Mouse (Mus musculus): ENCODE measurements around the gene Defb26. TPM values are rescaled to one million over a fixed set of nuclear protein-coding genes. Genes with fewer than 3 reads are reported as not detected.

The Defb26 gene
- polyA plus RNA-seq, 1 experiment from 2014 or later: not detected

DNA sequence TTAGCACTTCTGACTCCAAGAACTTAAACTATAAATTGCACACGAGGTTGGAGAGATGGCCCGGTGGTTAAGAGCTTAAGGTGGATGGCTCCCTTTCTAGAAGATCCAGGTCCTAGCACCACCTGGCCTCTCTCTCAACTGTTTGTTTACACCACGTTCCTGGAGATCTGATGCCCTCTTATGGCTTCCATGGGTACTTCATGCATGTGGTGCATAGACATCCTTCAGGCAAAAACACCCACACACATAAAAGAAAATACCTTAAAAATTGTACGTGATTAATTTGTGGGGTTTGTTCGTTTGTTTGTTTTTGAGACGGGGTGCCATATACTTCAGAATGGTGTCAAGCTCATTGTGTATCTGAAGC, 10.6 kb downstream of the Defb26 start:
- 77% methylated on average over 6 of the region's 6 CpGs for WGBS
- no peaks in the 10 kb centered on the region for H3K4me1 ChIP-seq
- H3K27ac ChIP-seq: no peak overlapping the region
- H3K9me3 ChIP-seq: no peaks in the 10 kb centered on the region
- no peaks in the 10 kb centered on the region for H3K36me3 ChIP-seq
- no peak overlapping the region for H3K9ac ChIP-seq
- no peak for ATAC-seq (ENCODE audit: low FRiP score, low read depth)
- no peak overlapping the region for H3K4me3 ChIP-seq
- H3K4me2 ChIP-seq (replicated peaks): no peak overlapping the region
- H3K27me3 ChIP-seq: no peaks in the 10 kb centered on the region

DNA sequence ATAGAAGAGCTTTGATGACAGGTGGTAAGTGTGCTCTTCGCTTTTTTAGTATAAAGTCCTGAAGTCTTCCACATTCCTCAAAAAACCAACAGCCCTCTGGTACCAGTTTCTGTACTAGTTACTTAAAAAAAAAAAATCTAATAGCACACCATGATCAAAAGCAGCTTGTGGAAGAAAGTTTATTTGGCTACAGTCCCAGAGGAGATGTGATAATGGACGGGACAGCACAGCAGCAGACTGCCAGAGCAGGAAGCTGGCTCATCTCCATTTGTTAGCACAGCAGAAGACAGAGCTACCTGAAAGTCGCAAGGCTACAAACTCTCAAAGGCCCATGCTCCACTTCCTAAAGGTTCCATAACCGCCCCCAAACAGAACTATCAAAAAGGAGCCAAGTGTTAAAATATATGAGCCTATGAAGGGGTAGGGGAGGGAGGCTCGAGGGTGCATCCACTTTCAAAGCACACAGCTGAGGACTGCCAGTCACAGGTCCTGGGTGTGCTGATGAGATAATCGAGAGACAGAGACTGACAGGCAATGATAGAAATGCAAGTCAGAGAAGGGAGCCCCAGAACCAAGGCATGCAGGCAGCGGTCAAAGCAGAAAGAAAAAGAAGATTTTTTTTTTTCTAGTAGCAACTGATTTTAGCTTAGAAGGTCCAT, 11.2 kb downstream of the Defb26 start:
- ATAC-seq (ENCODE audit: low FRiP score, low read depth): no peak
- Histone ChIP-seq H3K27ac (no peak overlapping the region), H3K4me2 (replicated peaks) (no peak overlapping the region), H3K4me1 (no peaks in the 10 kb centered on the region), H3K36me3 (no peaks in the 10 kb centered on the region), H3K9ac (no peak overlapping the region), H3K27me3 (no peaks in the 10 kb centered on the region), H3K4me3 (no peak overlapping the region), H3K9me3 (no peaks in the 10 kb centered on the region)
- 71% methylated on average over 7 of the region's 7 CpGs for WGBS

DNA sequence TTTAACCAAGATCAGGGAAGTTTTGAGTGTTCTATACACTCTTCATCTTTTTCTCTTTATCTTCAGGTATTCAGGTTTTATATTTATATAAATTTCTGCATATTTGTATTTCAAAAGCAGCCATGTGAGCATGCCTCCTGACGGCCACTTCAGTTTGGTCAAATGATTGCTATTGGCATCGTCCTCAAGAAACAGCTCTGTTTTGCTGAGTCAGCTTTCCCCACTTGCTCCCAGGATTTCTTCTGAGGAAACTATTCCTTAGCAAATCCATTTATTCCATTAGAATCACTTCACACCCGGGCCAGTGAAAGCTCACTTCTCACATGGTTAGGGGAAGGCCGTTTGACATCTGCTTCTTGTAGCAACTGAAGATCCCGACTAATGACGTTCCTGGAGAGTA, 13.5 kb downstream of the Defb26 start:
- Histone ChIP-seq H3K27ac (no peak overlapping the region), H3K9ac (no peak overlapping the region), H3K27me3 (no peaks in the 10 kb centered on the region), H3K4me2 (replicated peaks) (no peak overlapping the region), H3K36me3 (no peaks in the 10 kb centered on the region), H3K4me1 (no peaks in the 10 kb centered on the region), H3K9me3 (no peaks in the 10 kb centered on the region), H3K4me3 (no peak overlapping the region)
- WGBS: 62% methylated on average over 6 of the region's 6 CpGs
- no peak for ATAC-seq (ENCODE audit: low FRiP score, low read depth)

DNA sequence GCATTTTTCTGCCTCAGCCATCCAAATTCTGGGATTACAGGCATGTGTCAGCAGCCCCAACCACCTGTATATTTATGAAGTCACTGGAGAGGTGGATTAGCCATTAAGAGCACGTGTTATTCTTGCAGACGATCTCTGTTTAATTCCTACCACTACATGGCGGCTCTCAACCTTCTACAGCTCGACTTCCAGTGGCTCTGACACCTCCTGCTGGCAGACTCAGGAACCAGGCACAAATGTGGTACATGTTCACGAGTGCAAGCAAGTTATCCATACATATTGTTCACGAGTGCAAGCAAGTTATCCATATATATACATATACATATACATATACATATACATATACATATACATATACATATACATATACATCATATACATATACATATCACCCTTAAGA, 18.3 kb downstream of the Defb26 start:
- Histone ChIP-seq H3K4me1 (no peaks in the 10 kb centered on the region), H3K9me3 (no peaks in the 10 kb centered on the region), H3K4me2 (replicated peaks) (no peak overlapping the region), H3K4me3 (no peak overlapping the region), H3K36me3 (no peaks in the 10 kb centered on the region), H3K27ac (no peak overlapping the region), H3K27me3 (no peaks in the 10 kb centered on the region), H3K9ac (no peak overlapping the region)
- no peak for ATAC-seq (ENCODE audit: low FRiP score, low read depth)
- 71% methylated on average over 6 of the region's 6 CpGs for WGBS

DNA sequence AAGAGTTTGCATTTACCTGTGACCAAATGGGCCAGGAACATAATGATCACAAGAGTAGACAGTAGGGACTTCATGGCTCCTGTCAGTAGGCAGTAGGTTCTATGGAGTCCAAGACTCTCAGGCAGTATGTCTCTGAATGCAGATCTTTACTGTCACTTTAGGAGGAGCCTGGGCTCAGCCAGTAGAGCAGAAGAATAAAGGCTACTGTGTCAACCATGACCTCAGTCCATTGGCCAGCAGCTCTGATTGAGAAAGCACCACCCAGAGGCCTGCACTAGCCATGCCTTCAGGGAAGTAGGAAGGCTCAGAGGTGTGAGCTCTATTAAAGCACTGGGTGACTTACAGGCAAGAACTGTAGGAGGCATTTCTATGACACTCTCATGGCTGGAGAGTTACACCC, 21.5 kb downstream of the Defb26 start, which contains the start of gene Defb22:
Gene Defb22 (minus strand): TSS at position 101 of the 400 bp plus-strand sequence.
- Histone ChIP-seq H3K4me2 (replicated peaks) (no peak within 1 kb of the TSS), H3K27me3 (no peaks in the 10 kb centered on the region), H3K4me3 (no peak within 1 kb of the TSS), H3K9me3 (no peaks in the 10 kb centered on the region), H3K27ac (no peak within 1 kb of the TSS), H3K36me3 (no peaks in the 10 kb centered on the region), H3K4me1 (no peaks in the 10 kb centered on the region), H3K9ac (no peak within 1 kb of the TSS)
- no peak for ATAC-seq (ENCODE audit: low FRiP score, low read depth)

DNA sequence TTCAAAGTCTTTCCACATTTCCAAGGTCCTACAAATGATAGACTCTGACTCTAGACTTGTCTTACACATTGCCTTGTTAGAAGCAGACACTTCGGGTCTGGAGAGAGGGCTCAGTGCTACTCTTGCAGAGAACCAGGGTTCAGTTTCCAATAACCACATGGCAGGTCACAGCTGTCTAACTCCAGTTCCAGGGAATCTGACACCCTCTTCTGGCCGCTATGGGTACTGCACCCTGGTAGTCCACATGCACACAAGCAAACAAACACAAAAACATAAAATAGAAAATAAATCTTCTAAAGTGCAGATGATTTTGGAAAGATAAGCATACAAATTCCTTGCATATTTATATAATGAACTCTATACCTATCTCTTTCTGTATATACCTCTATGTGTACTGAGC, 24.5 kb downstream of the Defb26 start:
- Histone ChIP-seq H3K9ac (no peak overlapping the region), H3K27me3 (no peaks in the 10 kb centered on the region), H3K4me3 (no peak overlapping the region), H3K27ac (no peak overlapping the region), H3K36me3 (no peaks in the 10 kb centered on the region), H3K9me3 (no peaks in the 10 kb centered on the region), H3K4me2 (replicated peaks) (no peak overlapping the region), H3K4me1 (no peaks in the 10 kb centered on the region)
- WGBS: 74% methylated on average over 2 of the region's 2 CpGs
- no peak for ATAC-seq (ENCODE audit: low FRiP score, low read depth)

DNA sequence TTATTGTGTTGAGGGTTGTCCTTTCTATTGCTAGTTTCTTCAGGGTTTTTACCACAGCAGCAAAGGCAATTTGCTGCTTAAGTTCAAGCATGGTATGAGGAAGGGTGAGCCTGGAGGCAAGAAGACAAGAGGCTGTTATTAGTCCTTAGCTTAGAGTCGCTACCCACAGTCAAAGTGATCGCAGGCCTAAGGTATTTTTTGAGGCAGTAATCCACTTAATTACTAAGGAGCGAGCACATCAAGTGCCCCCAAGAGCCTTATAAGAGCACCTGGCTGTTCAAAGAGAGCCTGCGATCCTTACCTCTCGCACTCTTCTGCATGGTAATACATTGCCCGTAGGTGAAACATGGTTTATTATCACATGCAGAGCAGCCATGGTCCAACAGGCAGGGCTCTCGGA, 29.8 kb downstream of the Defb26 start:
- 64% methylated on average over 7 of the region's 7 CpGs for WGBS
- ATAC-seq (ENCODE audit: low FRiP score, low read depth): no peak

DNA sequence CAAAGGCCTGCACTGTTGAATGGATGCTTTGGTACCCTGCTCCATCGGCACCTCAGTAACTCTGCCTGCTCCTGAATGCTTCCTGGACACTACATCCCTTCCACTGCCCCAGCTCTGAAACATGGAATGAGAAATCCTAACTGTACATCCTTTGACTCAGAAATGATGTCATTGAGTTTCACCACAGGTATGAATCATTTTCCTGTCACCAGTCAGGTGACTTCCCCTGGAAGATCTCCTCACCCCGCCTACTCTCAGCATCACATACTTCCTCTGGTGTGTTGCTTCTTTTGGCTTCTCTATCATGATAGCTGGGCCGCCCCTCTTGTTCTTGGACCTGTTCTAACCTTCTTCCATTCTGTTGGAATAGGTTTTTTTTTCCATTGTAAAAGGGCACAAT, 30.6 kb downstream of the Defb26 start:
- H3K27me3 ChIP-seq: no peaks in the 10 kb centered on the region
- ATAC-seq (ENCODE audit: low FRiP score, low read depth): no peak
- no peaks in the 10 kb centered on the region for H3K4me1 ChIP-seq
- no peak overlapping the region for H3K4me2 ChIP-seq (replicated peaks)
- no peak overlapping the region for H3K4me3 ChIP-seq
- no peak overlapping the region for H3K9ac ChIP-seq
- 88% methylated on average over 3 of the region's 3 CpGs for WGBS
- no peak overlapping the region for H3K27ac ChIP-seq
- no peaks in the 10 kb centered on the region for H3K36me3 ChIP-seq
- no peaks in the 10 kb centered on the region for H3K9me3 ChIP-seq

More for the DNA sequence above, 29.8 kb downstream of the Defb26 start:
- Histone ChIP-seq H3K27me3 (no peaks in the 10 kb centered on the region), H3K4me1 (no peaks in the 10 kb centered on the region), H3K4me3 (no peak overlapping the region), H3K4me2 (replicated peaks) (no peak overlapping the region), H3K9ac (no peak overlapping the region), H3K9me3 (no peaks in the 10 kb centered on the region), H3K27ac (no peak overlapping the region), H3K36me3 (no peaks in the 10 kb centered on the region)

DNA sequence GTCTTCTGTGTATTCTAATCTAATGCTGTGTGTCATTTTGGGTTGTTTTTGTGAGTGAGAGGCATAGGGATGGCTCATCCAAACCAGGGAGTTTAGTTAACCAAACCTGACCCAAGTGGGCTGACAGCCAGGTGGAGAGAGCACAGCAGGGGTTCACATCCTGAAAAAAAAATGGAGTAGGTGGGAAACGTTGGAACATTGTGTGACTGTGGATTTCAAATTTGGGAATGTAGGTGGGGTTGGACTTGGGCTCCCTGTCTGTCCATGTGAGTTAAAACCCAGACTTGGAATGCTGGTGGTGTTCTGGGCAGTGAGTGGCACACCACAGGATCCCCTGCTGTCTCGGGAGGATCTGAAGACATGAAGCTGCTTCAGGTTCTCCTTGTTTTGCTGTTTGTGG, 34.7 kb downstream of the Defb26 start, which contains the start of gene Defb20:
Gene Defb20 (plus strand): TSS at position 301 of the 400 bp plus-strand sequence.
- Histone ChIP-seq H3K36me3 (no peaks in the 10 kb centered on the region), H3K4me1 (no peaks in the 10 kb centered on the region), H3K27ac (no peak within 1 kb of the TSS), H3K27me3 (0 out of 2 replicates have a peak, but pooled peaks cover 7% of the 10 kb centered on the region), H3K9me3 (no peaks in the 10 kb centered on the region), H3K4me2 (replicated peaks) (no peak within 1 kb of the TSS), H3K9ac (no peak within 1 kb of the TSS), H3K4me3 (no peak within 1 kb of the TSS)
- no peak for ATAC-seq (ENCODE audit: low FRiP score, low read depth)
- 57% methylated on average over 2 of the region's 2 CpGs for WGBS

DNA sequence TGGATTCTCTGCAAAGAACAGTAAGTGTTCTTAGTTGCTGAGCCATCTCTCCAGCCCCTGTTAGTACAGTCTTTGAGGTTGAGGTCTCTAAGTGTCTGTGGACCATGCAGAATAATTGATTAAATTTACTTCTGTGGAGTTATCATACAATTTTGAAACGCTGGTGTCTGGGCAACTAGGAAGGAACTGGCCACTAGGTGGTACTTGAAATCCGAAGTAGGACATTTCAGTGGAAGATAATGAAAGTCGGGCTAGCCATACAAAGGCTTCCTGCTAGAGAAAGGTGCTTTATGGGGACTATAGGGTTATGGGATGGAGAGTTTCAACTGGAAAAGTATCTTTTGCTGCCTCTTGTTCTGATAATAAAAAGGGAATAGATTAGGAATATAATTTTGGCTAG, 39.1 kb downstream of the Defb26 start:
- ATAC-seq (ENCODE audit: low FRiP score, low read depth): no peak
- no peaks in the 10 kb centered on the region for H3K36me3 ChIP-seq
- no peak overlapping the region for H3K4me2 ChIP-seq (replicated peaks)
- no peak overlapping the region for H3K9ac ChIP-seq
- H3K27me3 ChIP-seq: peaks cover 11% of the 10 kb centered on the region
- no peaks in the 10 kb centered on the region for H3K4me1 ChIP-seq
- 34% methylated on average over 3 of the region's 3 CpGs for WGBS
- H3K27ac ChIP-seq: no peak overlapping the region
- no peak overlapping the region for H3K4me3 ChIP-seq
- H3K9me3 ChIP-seq: no peaks in the 10 kb centered on the region

DNA sequence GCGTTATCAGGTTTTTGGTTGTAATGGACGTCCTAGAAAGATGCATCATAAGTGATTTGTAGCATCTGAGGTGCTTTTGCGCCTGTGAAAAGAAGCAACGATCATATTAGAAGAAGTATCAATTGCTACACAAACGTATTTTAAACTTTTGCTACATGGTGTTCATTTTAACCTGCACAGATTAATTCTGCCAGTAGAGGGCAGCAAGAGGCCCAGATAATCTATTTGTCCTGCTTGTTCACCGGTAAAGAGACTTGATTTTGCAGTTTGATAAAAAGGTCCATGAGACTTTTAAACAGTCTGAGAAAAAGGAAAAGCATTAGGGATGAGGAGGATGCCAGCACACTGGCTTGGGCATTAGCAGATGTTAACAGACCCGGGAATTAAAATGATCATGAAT, 40.5 kb downstream of the Defb26 start:
- Histone ChIP-seq H3K4me1 (no peaks in the 10 kb centered on the region), H3K9me3 (no peaks in the 10 kb centered on the region), H3K4me2 (replicated peaks) (no peak overlapping the region), H3K9ac (no peak overlapping the region), H3K27ac (no peak overlapping the region), H3K27me3 (peaks cover 11% of the 10 kb centered on the region), H3K4me3 (no peak overlapping the region), H3K36me3 (no peaks in the 10 kb centered on the region)
- ATAC-seq (ENCODE audit: low FRiP score, low read depth): no peak
- WGBS: 32% methylated on average over 7 of the region's 7 CpGs

DNA sequence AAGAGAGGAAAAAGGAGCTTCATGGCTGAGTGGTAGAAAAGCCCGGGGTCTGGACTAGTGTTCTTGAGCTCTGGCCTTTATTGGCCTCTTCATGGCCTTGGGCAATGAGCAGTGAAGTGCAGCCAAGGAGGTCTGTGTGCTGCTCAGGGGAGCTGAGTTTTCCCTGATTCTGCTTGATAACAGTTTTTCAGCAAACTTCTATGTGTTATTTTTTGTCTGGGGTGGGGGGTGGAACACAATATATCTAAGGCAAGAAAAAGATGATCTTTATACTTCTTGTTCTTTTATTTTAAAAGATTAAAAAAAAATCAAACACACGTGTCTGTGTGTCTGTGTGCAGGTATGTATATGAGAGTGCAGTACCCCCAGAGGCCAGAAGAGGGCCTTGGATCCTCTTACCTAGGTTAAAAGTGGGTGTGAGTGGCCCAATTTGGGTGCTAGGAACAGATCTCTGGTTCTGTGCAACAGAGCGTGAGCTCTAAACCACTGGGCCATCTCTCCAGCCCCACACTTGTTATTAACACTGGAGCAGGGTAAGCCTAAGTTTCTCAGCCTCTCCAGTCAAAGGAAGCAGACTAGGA, 46.8 kb downstream of the Defb26 start, which contains the start of gene Defb23:
Gene Defb23 (minus strand): TSS at position 51 of the 581 bp plus-strand sequence.
- H3K9me3 ChIP-seq: no peaks in the 10 kb centered on the region
- no peak within 1 kb of the TSS for H3K4me3 ChIP-seq
- no peak within 1 kb of the TSS for H3K4me2 ChIP-seq (replicated peaks)
- H3K27ac ChIP-seq: no peak within 1 kb of the TSS
- H3K27me3 ChIP-seq: peaks cover 9% of the 10 kb centered on the region
- H3K36me3 ChIP-seq: no peaks in the 10 kb centered on the region
- 0 out of 2 replicates have a peak, but pooled peaks cover under 1% of the 10 kb centered on the region for H3K4me1 ChIP-seq
- no peak for ATAC-seq (ENCODE audit: low FRiP score, low read depth)
- no peak within 1 kb of the TSS for H3K9ac ChIP-seq
- 81% methylated on average over 3 of the region's 3 CpGs for WGBS

DNA sequence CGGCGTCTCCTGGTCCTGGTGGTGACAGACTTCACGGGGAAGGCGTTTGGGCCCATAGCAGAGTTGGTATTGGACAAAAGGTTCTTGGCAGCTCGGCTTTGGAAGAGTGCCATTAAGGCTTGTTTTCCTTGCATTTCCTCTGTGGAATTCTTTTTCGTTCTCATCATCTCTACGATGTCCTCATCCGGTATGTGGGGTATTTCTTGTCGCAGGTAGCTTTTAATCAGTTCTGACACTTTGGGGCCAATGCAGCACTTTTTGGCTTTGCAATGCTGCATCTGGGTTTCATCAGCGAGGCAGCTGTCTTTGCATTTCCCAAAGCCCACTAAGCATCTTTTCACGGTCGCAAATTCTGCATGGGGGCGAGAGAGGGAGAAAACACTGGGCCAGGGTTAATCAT, 52.3 kb downstream of the Defb26 start:
- ATAC-seq (ENCODE audit: low FRiP score, low read depth): no peak
- Histone ChIP-seq H3K27me3 (peaks cover 10% of the 10 kb centered on the region; the same call in 1 of the 2 replicates), H3K4me1 (peaks cover 11% of the 10 kb centered on the region), H3K36me3 (no peaks in the 10 kb centered on the region), H3K4me2 (replicated peaks) (no peak overlapping the region), H3K4me3 (no peak overlapping the region), H3K9me3 (no peaks in the 10 kb centered on the region), H3K27ac (no peak overlapping the region), H3K9ac (no peak overlapping the region)
- 38% methylated on average over 13 of the region's 13 CpGs for WGBS
